Mouse (Mus musculus) left cerebral cortex, postnatal 14 days (tissue): Measurements from ENCODE around the gene Plagl1. TPM values are rescaled to one million over a fixed set of nuclear protein-coding genes. Genes with fewer than 3 reads are reported as not detected.

Source experiments
- DNase-seq, 2 experiments: peaks; one replicate each; pipeline ENCODE4 v3.0.0; 2021 to 2022; ENCODE audit warnings: low spot score in 2 of 2, mixed read lengths in 1 of 2
- intact Hi-C: fragments of 180-260 bp; cut with DNase I; formaldehyde crosslinking; loops from one replicate; pipeline ENCODE4 v1.15.1; 2025
- total RNA-seq, 2 experiments: library from RNA; stranded (reverse); gene quantifications; 2 replicates each; pipeline ENCODE4 v1.2.3; 2021

Plagl1 gene
- total RNA-seq, 2 experiments from 2014 or later: 14.6 to 25.2 TPM

- intact Hi-C loops: no loop called here
Measured at GRCm38 (mm10) chr10:13118770-13119102, 58.4 kb downstream of the Plagl1 start.

GRCm38 (mm10) chr10:13119300-13119699 lies 59.0 kb downstream of the Plagl1 start:
- DNase-seq: no peak
- intact Hi-C loops: no loop called here

More at GRCm38 (mm10) chr10:13118770-13119102, 58.4 kb downstream of the Plagl1 start:
- no peak for DNase-seq

- DNase-seq: no peak
- intact Hi-C loops: no loop called here
Measured at GRCm38 (mm10) chr10:13125811-13126210, 65.5 kb downstream of the Plagl1 start.

GRCm38 (mm10) chr10:13127335-13127734 lies 67.0 kb downstream of the Plagl1 start:
- peak in 1 of 2 experiments; percentile 5 for DNase-seq
- intact Hi-C loops: no loop called here

GRCm38 (mm10) chr10:13127946-13128345 lies 67.6 kb downstream of the Plagl1 start:
- no peak for DNase-seq
- intact Hi-C loops: no loop called here

GRCm38 (mm10) chr10:13133850-13134249 lies 73.5 kb downstream of the Plagl1 start:
- intact Hi-C loops: no loop called here
- peak in 1 of 2 experiments; percentile 49 for DNase-seq

- no peak for DNase-seq
- intact Hi-C loops: no loop called here
Measured at GRCm38 (mm10) chr10:13135276-13135675, 75.0 kb downstream of the Plagl1 start.

GRCm38 (mm10) chr10:13135751-13136150 lies 75.4 kb downstream of the Plagl1 start:
- no peak for DNase-seq
- intact Hi-C loops: no loop called here

GRCm38 (mm10) chr10:13137906-13138305 lies 77.6 kb downstream of the Plagl1 start:
- intact Hi-C loops: no loop called here
- no peak for DNase-seq

- no peak for DNase-seq
- intact Hi-C loops: no loop called here
Measured at GRCm38 (mm10) chr10:13140434-13140833, 80.1 kb downstream of the Plagl1 start.

- DNase-seq: no peak
- intact Hi-C loops: no loop called here
Measured at GRCm38 (mm10) chr10:13150435-13150834, 90.1 kb downstream of the Plagl1 start.

- intact Hi-C loops: no loop called here
- peak; percentile 9 to 20 for DNase-seq
Measured at GRCm38 (mm10) chr10:13151353-13151752, 91.0 kb downstream of the Plagl1 start.

GRCm38 (mm10) chr10:13152811-13153364 lies 92.6 kb downstream of the Plagl1 start:
- DNase-seq: no peak
- intact Hi-C loops: no loop called here

GRCm38 (mm10) chr10:13155377-13155776 lies 95.1 kb downstream of the Plagl1 start:
- DNase-seq: no peak
- intact Hi-C loops: no loop called here

- intact Hi-C loops: no loop called here
- peak in 1 of 2 experiments; percentile 18 for DNase-seq
Measured at GRCm38 (mm10) chr10:13160913-13161312, 100.6 kb downstream of the Plagl1 start.

GRCm38 (mm10) chr10:13162031-13162430 lies 101.7 kb downstream of the Plagl1 start:
- intact Hi-C loops: no loop called here
- no peak for DNase-seq

- intact Hi-C loops: no loop called here
- no peak for DNase-seq
Measured at GRCm38 (mm10) chr10:13168461-13168860, 108.2 kb downstream of the Plagl1 start.

- DNase-seq: no peak
- intact Hi-C loops: no loop called here
Measured at GRCm38 (mm10) chr10:13170739-13171448, 110.6 kb downstream of the Plagl1 start.

- DNase-seq: no peak
- intact Hi-C loops: no loop called here
Measured at GRCm38 (mm10) chr10:13171461-13171860, 111.2 kb downstream of the Plagl1 start.

- no peak for DNase-seq
- intact Hi-C loops: no loop called here
Measured at GRCm38 (mm10) chr10:13172798-13173221, 112.5 kb downstream of the Plagl1 start.

- intact Hi-C loops: no loop called here
- DNase-seq: no peak
Measured at GRCm38 (mm10) chr10:13175866-13176265, 115.6 kb downstream of the Plagl1 start.
